Mouse (Mus musculus) limb, embryonic 15.5 days (tissue): ENCODE results near the gene Hoxa5. TPM values are rescaled to one million over a fixed set of nuclear protein-coding genes. Genes with fewer than 3 reads are reported as not detected.

Experiments used
- ATAC-seq: fragments of 200-750 bp; cut with Nextera tagmentation; 2 replicates; pipeline ENCODE4 v1.8.0; 2017; ENCODE audit warnings: low read depth, moderate TSS enrichment; ENCODE audit not compliant: insufficient number of reproducible peaks, low FRiP score, low TSS enrichment
- H3K27ac ChIP-seq: fragments of 300-500 bp; sonication (generic); 2 replicates; pipeline ENCODE4 v1.5.1; 2015; ENCODE audit warnings: moderate library complexity, mild to moderate bottlenecking, inconsistent platforms
- H3K27me3 ChIP-seq: fragments of 300-500 bp; sonication (generic); 2 replicates; pipeline ENCODE4 v1.6.1; 2015; ENCODE audit warnings: inconsistent platforms
- H3K36me3 ChIP-seq: fragments of 300-500 bp; sonication (generic); 2 replicates; pipeline ENCODE4 v1.6.1; 2015; ENCODE audit warnings: inconsistent platforms
- H3K4me1 ChIP-seq: fragments of 300-500 bp; sonication (generic); 2 replicates; pipeline ENCODE4 v1.6.1; 2015; ENCODE audit warnings: inconsistent platforms
- H3K4me2 ChIP-seq: fragments of 300-500 bp; sonication (generic); 2 replicates; pipeline ENCODE4 v1.6.1; 2015; ENCODE audit warnings: mild to moderate bottlenecking, inconsistent platforms
- H3K4me3 ChIP-seq: fragments of 300-500 bp; sonication (generic); 2 replicates; pipeline ENCODE4 v1.5.1; 2015; ENCODE audit warnings: mild to moderate bottlenecking, inconsistent platforms
- H3K9ac ChIP-seq: fragments of 300-500 bp; sonication (generic); 2 replicates; pipeline ENCODE4 v1.6.1; 2015; ENCODE audit warnings: inconsistent platforms
- H3K9me3 ChIP-seq: fragments of 300-500 bp; sonication (generic); 2 replicates; pipeline ENCODE4 v1.6.1; 2016; ENCODE audit warnings: inconsistent platforms
- WGBS: fragments of 180-500 bp; shearing (Covaris S2); methylation state at CpG from one replicate; pipeline ENCODE4 v1.1.7; 2015; 5-methylcytosine and 5-hydroxymethylcytosine counted together
- polyA plus RNA-seq: library from polyadenylated mRNA; unstranded; fragments of >200 nt; fragmentation: Nextera tagmentation; extraction: Ambion mirVana; gene quantifications from 2 replicates; pipeline ENCODE4 v1.2.1, GENCODE M21; 2015

The Hoxa5 gene
- polyA plus RNA-seq, 1 experiment from 2014 or later, result 1.7 TPM

DNA sequence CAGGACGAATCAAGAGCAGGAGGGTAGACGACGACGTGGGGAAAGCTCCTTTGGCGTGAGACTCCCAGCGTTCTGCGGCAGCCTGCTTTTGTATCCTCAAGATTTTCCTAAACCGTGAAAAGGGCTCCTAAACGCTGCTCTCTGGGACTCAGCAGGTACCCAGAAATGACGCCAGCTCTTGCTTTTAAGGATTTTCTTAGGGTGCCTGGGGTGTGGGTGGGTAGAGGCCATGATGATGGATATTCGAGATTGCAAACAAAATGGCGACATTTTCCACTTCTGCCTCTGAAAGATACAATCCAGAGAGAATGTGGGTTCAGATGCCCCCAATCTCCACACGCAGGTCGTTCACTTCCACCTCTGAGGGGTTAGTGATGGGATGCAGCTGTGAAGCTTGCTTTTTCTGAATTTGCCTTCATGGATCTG, 36.6 kb downstream of the Hoxa5 start:
- no peak overlapping the region for H3K9ac ChIP-seq
- peaks cover 39% of the 10 kb centered on the region for H3K4me1 ChIP-seq
- H3K36me3 ChIP-seq, result peaks cover 5% of the 10 kb centered on the region; the same call in 1 of the 2 replicates
- H3K27ac ChIP-seq, result no peak overlapping the region
- no peak for ATAC-seq
- no peaks in the 10 kb centered on the region for H3K9me3 ChIP-seq
- no peak overlapping the region for H3K4me3 ChIP-seq
- peaks cover 88% of the 10 kb centered on the region for H3K27me3 ChIP-seq
- no peak overlapping the region for H3K4me2 ChIP-seq
- 53% methylated on average over 14 of the region's 14 CpGs for WGBS

DNA sequence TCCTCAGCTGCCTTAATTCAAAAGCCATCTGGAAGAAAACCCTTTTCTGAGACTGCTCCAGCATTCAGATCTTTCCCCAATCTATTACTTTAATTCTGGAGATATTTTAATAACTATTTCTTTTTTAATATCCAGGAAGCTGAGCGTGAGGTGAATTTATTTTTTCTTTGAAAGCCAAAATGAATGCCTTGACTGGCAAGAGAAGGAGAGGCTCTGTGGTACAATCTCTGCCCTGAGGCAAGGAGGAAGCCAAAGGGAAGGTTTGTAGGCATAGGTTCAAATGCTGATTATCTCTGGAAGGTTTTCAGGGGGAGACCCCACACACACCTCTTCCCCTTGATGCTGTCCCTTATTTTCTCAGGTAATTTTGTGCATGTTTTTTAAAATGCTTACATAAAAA, 37.2 kb downstream of the Hoxa5 start:
- H3K4me3 ChIP-seq, result no peak overlapping the region
- H3K27me3 ChIP-seq, result peaks cover 87% of the 10 kb centered on the region
- peaks cover 5% of the 10 kb centered on the region; the same call in 1 of the 2 replicates for H3K36me3 ChIP-seq
- WGBS, result 74% methylated on average over 1 of the region's 1 CpGs
- H3K9ac ChIP-seq, result no peak overlapping the region
- peaks cover 33% of the 10 kb centered on the region for H3K4me1 ChIP-seq
- no peaks in the 10 kb centered on the region for H3K9me3 ChIP-seq
- H3K27ac ChIP-seq, result no peak overlapping the region
- no peak for ATAC-seq
- no peak overlapping the region for H3K4me2 ChIP-seq

DNA sequence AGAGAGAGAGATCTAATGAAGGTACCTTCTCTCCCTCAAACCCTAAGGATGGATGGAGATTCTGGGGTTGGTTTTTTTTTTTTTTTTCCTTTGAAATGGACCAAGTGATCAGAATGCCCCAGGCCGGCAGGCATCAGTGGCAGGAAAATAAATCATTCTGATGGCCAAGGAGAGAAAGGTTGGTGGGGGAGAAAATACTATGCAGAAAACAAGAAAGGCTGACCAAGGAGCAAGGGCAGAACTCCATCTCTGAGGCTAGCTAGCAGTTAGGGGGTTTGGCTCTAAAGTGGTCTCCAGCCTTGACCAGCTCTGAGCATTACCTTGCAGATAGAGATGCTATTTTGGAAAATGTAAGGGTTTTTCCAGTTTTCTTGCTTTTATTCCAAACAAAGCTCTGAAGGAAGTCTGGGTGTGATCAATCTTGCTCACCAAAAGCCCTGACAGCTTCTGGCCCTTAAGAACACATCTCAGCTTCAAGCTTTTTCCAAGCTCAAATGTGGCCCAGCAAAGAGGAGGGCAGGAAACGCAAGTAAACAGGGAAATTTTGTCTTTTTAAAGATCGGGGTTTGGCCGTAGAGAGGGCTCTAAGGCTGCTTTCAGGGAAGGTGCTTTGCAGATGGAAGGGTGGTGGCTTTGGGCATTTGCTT, 37.8 kb downstream of the Hoxa5 start:
- Histone ChIP-seq H3K4me3 (no peak overlapping the region), H3K27ac (no peak overlapping the region), H3K4me2 (no peak overlapping the region), H3K27me3 (peaks cover 86% of the 10 kb centered on the region), H3K4me1 (peaks cover 27% of the 10 kb centered on the region), H3K36me3 (peaks cover 5% of the 10 kb centered on the region; the same call in 1 of the 2 replicates), H3K9me3 (no peaks in the 10 kb centered on the region), H3K9ac (no peak overlapping the region)
- WGBS, result 39% methylated on average over 4 of the region's 4 CpGs
- ATAC-seq, result no peak

GRCm38 (mm10) chr6:52165441-52166370, 38.7 kb downstream of the Hoxa5 start:
- Histone ChIP-seq H3K9ac (no peak overlapping the region), H3K36me3 (peaks cover 5% of the 10 kb centered on the region; the same call in 1 of the 2 replicates), H3K4me2 (peak overlapping the region; percentile 40; the same call in 1 of the 2 replicates), H3K27ac (no peak overlapping the region), H3K4me1 (peaks cover 32% of the 10 kb centered on the region), H3K4me3 (no peak overlapping the region), H3K9me3 (no peaks in the 10 kb centered on the region), H3K27me3 (peaks cover 81% of the 10 kb centered on the region)
- ATAC-seq, result no peak
- WGBS, result 16% methylated on average over 28 of the region's 28 CpGs

GRCm38 (mm10) chr6:52164626-52165440, 39.6 kb downstream of the Hoxa5 start, which contains the start of gene Hoxa2:
Gene Hoxa2 (minus strand): TSS chr6:52164831.
- H3K4me1 ChIP-seq, result peaks cover 36% of the 10 kb centered on the region
- H3K9me3 ChIP-seq, result no peaks in the 10 kb centered on the region
- no peak within 1 kb of the TSS for H3K27ac ChIP-seq
- H3K4me2 ChIP-seq, result peak within 1 kb of the TSS; percentile 40
- 5% methylated on average over 25 of the region's 25 CpGs for WGBS
- peaks cover 75% of the 10 kb centered on the region for H3K27me3 ChIP-seq
- ATAC-seq, result no peak
- H3K36me3 ChIP-seq, result peaks cover 1% of the 10 kb centered on the region; the same call in 1 of the 2 replicates
- H3K9ac ChIP-seq, result no peak within 1 kb of the TSS
- peak within 1 kb of the TSS; percentile 30 for H3K4me3 ChIP-seq

DNA sequence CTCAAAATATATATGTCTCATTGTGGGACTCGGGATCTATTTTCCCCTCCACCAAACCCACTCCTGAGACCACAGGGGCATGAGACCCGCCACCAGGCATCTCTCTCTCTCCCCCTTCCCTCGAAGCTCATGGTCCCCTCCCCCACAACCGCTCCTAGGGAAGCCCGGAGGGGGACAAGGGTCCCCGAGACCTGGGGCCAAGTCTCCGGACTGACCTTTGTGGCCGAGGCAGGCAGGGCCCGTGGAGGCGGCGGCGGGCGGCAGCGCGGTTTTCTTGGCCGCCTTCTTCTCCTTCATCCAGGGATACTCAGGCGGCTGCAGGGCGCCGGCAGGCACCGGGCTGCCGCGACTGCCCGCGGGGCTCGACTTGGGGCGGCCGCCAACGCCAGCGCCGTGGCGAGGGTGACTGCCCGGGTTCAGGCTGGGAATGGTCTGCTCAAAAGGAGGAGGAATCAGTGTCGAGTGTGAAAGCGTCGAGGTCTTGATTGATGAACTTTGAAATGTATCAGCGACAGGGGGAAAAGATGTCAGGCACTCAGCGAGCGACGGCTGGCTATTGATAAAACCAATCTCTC, 40.2 kb downstream of the Hoxa5 start:
- Histone ChIP-seq H3K27ac (no peak overlapping the region), H3K36me3 (no peaks in the 10 kb centered on the region), H3K27me3 (peaks cover 78% of the 10 kb centered on the region), H3K4me2 (peak overlapping the region; percentile 40), H3K9ac (no peak overlapping the region), H3K4me3 (peak overlapping the region; percentile 30), H3K4me1 (peaks cover 41% of the 10 kb centered on the region), H3K9me3 (no peaks in the 10 kb centered on the region)
- no peak for ATAC-seq
- 5% methylated on average over 33 of the region's 39 CpGs for WGBS

GRCm38 (mm10) chr6:52163366-52164031, 40.9 kb downstream of the Hoxa5 start:
- no peak for ATAC-seq
- Histone ChIP-seq H3K4me3 (peak overlapping the region; percentile 30; the same call in 1 of the 2 replicates), H3K4me2 (peak overlapping the region; percentile 40; the same call in 1 of the 2 replicates), H3K27ac (no peak overlapping the region), H3K4me1 (peaks cover 44% of the 10 kb centered on the region), H3K36me3 (no peaks in the 10 kb centered on the region), H3K9ac (no peak overlapping the region), H3K27me3 (peaks cover 80% of the 10 kb centered on the region), H3K9me3 (no peaks in the 10 kb centered on the region)
- WGBS, result 29% methylated on average over 17 of the region's 17 CpGs

DNA sequence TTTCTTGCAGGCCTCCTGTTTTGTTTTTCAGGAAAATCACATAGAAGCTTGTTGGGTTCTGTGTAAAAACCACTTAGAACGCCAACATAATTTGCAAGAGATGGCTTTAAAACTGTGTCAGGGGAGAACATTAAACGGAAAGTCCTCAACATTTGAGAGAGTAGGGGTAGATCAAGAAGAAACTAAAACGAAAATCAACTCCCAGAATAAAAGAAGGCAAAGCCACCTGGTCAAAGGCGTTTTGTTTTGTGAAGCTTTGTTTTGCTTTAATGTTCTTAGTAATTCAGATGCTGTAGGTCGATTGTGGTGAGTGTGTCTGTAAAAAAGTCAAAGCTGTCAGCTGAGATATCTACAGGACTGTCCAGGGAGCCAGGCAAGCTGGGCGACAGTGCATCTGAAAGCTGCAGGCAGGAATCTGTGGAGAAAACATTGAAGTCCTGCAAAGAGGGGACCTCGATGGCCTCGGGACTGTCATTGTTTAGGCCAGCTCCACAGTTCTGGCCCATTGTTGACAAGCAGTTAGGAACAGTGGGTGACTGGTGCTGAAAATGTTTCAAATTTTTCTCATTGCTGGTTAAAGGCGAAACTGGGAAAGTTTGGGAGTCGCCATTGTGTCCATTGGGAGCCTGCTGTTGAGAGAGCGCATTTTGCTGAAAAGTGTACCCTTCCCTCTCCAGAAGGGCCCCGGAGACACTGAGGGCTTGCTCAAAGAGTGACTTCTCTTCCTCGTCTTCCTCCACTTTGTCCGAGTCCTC, 41.6 kb downstream of the Hoxa5 start:
- 63% methylated on average over 14 of the region's 14 CpGs for WGBS

GRCm38 (mm10) chr6:52162093-52162380, 42.4 kb downstream of the Hoxa5 start:
- no peak overlapping the region for H3K27ac ChIP-seq
- H3K4me2 ChIP-seq, result no peak overlapping the region
- H3K36me3 ChIP-seq, result no peaks in the 10 kb centered on the region
- ATAC-seq, result no peak
- H3K4me3 ChIP-seq, result no peak overlapping the region
- peaks cover 81% of the 10 kb centered on the region for H3K27me3 ChIP-seq
- H3K9ac ChIP-seq, result no peak overlapping the region
- WGBS, result 68% methylated on average over 1 of the region's 1 CpGs
- peaks cover 53% of the 10 kb centered on the region for H3K4me1 ChIP-seq
- H3K9me3 ChIP-seq, result no peaks in the 10 kb centered on the region

More for the DNA sequence above, 41.6 kb downstream of the Hoxa5 start:
- ATAC-seq, result no peak
- Histone ChIP-seq H3K27ac (no peak overlapping the region), H3K9me3 (no peaks in the 10 kb centered on the region), H3K4me2 (0 out of 2 replicates have a peak overlapping the region, but pooled peaks have one; percentile 7), H3K36me3 (no peaks in the 10 kb centered on the region), H3K9ac (no peak overlapping the region), H3K4me1 (peaks cover 49% of the 10 kb centered on the region), H3K27me3 (peaks cover 80% of the 10 kb centered on the region), H3K4me3 (peak overlapping the region; percentile 9; the same call in 1 of the 2 replicates)

DNA sequence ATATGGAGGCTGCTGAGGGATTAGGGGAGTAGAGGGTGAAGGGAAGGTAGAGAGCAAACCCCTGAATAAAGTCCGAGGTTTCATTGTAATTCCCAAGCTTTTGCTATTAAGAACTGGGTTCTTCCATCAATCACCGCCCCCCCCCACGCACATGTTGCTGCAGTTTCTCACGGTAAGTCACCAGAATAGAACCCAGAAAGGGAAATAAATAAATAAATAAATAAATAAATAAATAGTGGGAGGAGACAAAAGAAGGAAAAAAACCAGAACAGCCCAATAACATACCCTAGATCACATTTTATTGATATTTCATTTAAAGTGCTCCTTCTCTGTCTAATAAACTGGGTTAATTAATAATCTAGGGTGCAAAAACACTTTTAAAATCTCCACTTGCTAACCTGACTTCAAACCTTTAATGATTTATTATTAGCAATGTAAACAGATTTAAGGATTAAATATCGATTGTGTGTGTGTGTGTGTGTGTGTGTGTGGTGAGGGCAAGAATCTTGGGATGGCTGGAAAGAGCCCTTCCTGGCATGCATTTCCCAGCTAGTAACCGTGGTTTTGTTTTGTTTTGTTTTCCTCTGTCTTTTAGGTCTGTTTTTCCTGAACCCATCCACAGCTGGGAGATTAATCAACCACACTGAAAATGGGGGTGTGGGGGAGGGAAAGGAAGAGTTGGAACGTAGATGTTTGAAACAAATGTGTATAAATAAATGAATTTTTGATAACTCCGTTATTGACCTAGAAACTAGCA, 42.9 kb downstream of the Hoxa5 start:
- ATAC-seq, result no peak
- Histone ChIP-seq H3K4me3 (no peak overlapping the region), H3K4me1 (peaks cover 53% of the 10 kb centered on the region), H3K9ac (no peak overlapping the region), H3K4me2 (peak overlapping the region; percentile 5; the same call in 1 of the 2 replicates), H3K9me3 (no peaks in the 10 kb centered on the region), H3K36me3 (no peaks in the 10 kb centered on the region), H3K27ac (no peak overlapping the region), H3K27me3 (peaks cover 81% of the 10 kb centered on the region)
- 31% methylated on average over 8 of the region's 8 CpGs for WGBS
